Mouse (Mus musculus) midbrain, embryonic 12.5 days (tissue): ENCODE results near the gene Zfp365. TPM values are rescaled to one million over a fixed set of nuclear protein-coding genes. Genes with fewer than 3 reads are reported as not detected.

Source experiments
- ATAC-seq: fragments of 200-750 bp; cut with Nextera tagmentation; 2 replicates; pipeline ENCODE4 v1.8.0; 2017; ENCODE audit warnings: low read depth, moderate TSS enrichment, moderate library complexity; ENCODE audit not compliant: low FRiP score
- H3K27ac ChIP-seq: fragments of 300-500 bp; sonication (generic); replicated peaks from 2 replicates; pipeline ENCODE4 v1.5.1; 2016; ENCODE audit warnings: mild to moderate bottlenecking
- H3K27me3 ChIP-seq: fragments of 300-500 bp; sonication (generic); 2 replicates; pipeline ENCODE4 v1.6.1; 2016; ENCODE audit warnings: mild to moderate bottlenecking
- H3K36me3 ChIP-seq: fragments of 300-500 bp; sonication (generic); 2 replicates; pipeline ENCODE4 v1.6.1; 2016
- H3K4me1 ChIP-seq: fragments of 300-500 bp; sonication (generic); 2 replicates; pipeline ENCODE4 v1.6.1; 2016
- H3K4me2 ChIP-seq: fragments of 300-500 bp; sonication (generic); replicated peaks from 2 replicates; pipeline ENCODE4 v1.6.1; 2016; ENCODE audit warnings: mild to moderate bottlenecking, moderate library complexity
- H3K4me3 ChIP-seq: fragments of 300-500 bp; sonication (generic); 2 replicates; pipeline ENCODE4 v1.5.1; 2016; ENCODE audit warnings: mild to moderate bottlenecking
- H3K9ac ChIP-seq: fragments of 300-500 bp; sonication (generic); replicated peaks from 2 replicates; pipeline ENCODE4 v1.6.1; 2016; ENCODE audit warnings: mild to moderate bottlenecking, moderate library complexity
- H3K9me3 ChIP-seq: fragments of 300-500 bp; sonication (generic); 2 replicates; pipeline ENCODE4 v1.6.1; 2016; ENCODE audit warnings: mild to moderate bottlenecking
- WGBS: fragments of 180-500 bp; shearing (Covaris S2); methylation state at CpG from one replicate; pipeline ENCODE4 v1.1.7; 2016; 5-methylcytosine and 5-hydroxymethylcytosine counted together
- polyA plus RNA-seq: library from polyadenylated mRNA; unstranded; fragments of >200 nt; fragmentation: Nextera tagmentation; extraction: Ambion mirVana; gene quantifications from 2 replicates; pipeline ENCODE4 v1.2.1, GENCODE M21; 2016

Gene Zfp365
- polyA plus RNA-seq, 1 experiment from 2014 or later, result 3.0 TPM

DNA sequence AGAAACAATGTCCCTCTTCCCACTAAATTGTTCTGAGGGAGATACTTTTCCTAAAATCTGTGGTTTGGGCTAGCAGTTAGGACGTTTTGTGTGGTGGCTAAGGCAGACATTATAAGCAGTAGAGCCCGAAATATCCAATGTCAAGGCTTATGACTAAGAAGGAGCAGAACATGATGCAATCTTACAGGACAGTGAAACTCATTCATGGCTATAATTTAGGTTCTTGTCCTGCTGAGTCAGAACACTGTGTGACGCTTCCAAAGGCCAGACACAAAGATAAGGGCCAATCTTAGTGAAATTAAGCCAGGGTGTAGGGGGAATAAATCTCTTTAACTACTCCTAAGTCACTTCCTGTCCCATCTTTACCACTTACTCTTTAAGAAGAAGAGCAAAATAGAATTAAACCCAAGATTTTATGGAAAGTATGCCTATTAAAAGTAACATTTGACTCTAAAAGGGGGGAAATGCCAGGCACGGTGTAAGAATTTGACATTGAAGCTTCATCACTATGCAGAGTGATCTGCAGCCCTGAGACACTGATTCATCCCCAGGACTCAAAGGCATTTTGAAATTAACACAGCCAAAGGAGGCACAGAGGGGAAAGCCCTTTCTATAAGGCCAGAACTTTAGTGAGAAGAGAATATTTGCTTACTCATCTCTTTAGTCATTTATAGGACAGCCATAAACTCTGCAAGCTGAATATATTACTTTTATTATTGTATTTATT, 13.3 kb downstream of the Zfp365 start:
- Histone ChIP-seq H3K4me2 (no peak overlapping the region), H3K27me3 (peaks cover 88% of the 10 kb centered on the region), H3K9me3 (no peaks in the 10 kb centered on the region), H3K4me3 (no peak overlapping the region), H3K36me3 (no peaks in the 10 kb centered on the region), H3K27ac (no peak overlapping the region), H3K9ac (no peak overlapping the region), H3K4me1 (0 out of 2 replicates have a peak, but pooled peaks cover 4% of the 10 kb centered on the region)
- ATAC-seq, result no peak
- WGBS, result 67% methylated on average over 4 of the region's 4 CpGs

DNA sequence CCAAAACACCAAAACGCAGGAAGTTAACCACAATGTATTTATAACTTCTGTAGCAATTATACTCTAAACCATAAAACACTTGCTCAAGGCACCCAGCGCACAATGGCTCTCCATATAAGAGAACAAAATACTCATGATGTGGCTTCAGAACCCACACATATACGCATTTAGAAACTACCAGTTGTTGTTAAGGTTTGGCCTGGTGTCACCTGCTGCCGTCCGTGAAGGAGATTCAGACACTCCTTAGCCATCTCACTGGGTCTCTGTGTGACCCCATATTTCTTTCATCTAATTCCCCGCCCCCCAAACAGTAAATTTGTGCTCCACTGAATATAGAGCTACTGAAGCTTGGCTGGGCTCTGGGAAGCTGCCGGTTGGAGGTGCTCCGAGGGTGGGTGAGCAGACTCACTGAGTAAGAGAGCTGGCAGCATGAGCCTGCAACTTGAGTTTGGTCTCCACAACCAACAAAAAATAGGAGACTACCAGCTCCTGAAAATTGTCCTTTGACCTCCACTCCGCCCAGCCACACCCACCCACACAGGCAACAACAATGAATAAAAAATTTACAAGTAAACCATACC, 14.0 kb downstream of the Zfp365 start:
- H3K4me3 ChIP-seq, result no peak overlapping the region
- ATAC-seq, result no peak
- H3K4me2 ChIP-seq, result no peak overlapping the region
- no peak overlapping the region for H3K9ac ChIP-seq
- 87% methylated on average over 9 of the region's 9 CpGs for WGBS
- 0 out of 2 replicates have a peak, but pooled peaks cover 7% of the 10 kb centered on the region for H3K4me1 ChIP-seq
- H3K27ac ChIP-seq, result no peak overlapping the region
- no peaks in the 10 kb centered on the region for H3K9me3 ChIP-seq
- H3K27me3 ChIP-seq, result peaks cover 86% of the 10 kb centered on the region
- H3K36me3 ChIP-seq, result no peaks in the 10 kb centered on the region

DNA sequence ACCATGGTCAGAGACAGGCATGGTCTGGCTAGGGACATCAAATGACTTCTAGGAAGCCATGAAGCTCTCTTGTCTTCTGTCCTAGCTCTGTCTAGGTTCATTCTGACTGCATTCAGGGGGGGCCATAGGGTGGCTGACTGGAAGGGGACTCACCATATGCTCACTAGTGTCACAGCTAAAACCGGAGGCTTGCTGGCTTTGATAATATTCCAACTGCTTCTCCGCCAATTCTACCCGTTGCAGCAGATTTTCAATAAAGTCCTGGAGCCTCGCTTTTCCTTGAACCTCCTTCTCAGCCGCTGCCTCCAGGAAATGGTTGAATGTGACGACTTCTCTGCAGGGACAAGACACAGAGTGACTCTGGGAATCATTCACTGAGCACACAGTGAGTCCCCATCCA, 15.2 kb downstream of the Zfp365 start:
- ATAC-seq, result no peak
- Histone ChIP-seq H3K36me3 (no peaks in the 10 kb centered on the region), H3K9me3 (no peaks in the 10 kb centered on the region), H3K4me3 (no peak overlapping the region), H3K4me1 (0 out of 2 replicates have a peak, but pooled peaks cover 7% of the 10 kb centered on the region), H3K27me3 (peaks cover 86% of the 10 kb centered on the region), H3K9ac (no peak overlapping the region), H3K27ac (no peak overlapping the region), H3K4me2 (no peak overlapping the region)
- 89% methylated on average over 6 of the region's 6 CpGs for WGBS

DNA sequence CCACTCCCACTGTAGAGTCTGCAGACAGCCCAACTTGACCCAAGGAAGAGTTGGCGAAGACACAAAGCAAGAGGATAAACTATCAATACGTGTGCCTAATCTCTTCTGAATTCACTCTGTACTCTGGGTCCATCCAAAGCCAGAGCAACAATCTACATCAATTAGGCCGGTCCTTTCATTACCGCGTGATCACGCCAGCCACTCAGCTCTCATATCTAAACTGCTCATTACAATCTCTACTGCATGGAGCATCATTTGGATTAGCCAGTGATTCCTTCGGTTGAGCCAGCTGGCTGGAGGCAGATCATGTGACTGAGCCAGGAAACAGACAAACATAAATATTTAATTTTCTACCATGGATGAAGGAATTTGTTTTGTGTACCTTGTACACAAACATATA, 17.8 kb downstream of the Zfp365 start:
- H3K9ac ChIP-seq, result no peak overlapping the region
- H3K4me2 ChIP-seq, result no peak overlapping the region
- H3K4me3 ChIP-seq, result no peak overlapping the region
- no peaks in the 10 kb centered on the region for H3K9me3 ChIP-seq
- H3K27me3 ChIP-seq, result peaks cover 86% of the 10 kb centered on the region
- no peaks in the 10 kb centered on the region for H3K36me3 ChIP-seq
- no peak for ATAC-seq
- H3K27ac ChIP-seq, result no peak overlapping the region
- H3K4me1 ChIP-seq, result 0 out of 2 replicates have a peak, but pooled peaks cover 4% of the 10 kb centered on the region
- 79% methylated on average over 7 of the region's 7 CpGs for WGBS

DNA sequence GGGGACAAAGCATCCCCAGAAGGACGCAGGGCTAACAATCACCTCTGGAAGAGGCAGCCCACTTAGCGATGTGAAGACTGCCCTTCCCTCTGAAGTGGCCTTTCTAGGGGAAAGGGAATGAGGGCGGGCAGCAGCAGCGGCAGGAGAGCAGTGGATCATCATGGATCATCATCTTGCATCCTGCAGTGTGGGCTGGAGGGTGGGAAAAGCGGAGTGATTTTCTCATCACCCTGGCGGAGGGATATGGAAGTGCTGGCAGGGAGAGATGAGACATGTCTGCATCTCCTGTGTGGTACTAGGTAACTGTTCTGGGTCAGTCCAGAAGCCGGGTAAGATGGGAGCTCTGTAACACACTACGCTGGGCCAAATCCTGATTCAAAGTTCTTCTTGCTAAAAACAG, 18.4 kb downstream of the Zfp365 start:
- Histone ChIP-seq H3K4me2 (no peak overlapping the region), H3K9ac (no peak overlapping the region), H3K4me3 (no peak overlapping the region), H3K27me3 (peaks cover 80% of the 10 kb centered on the region), H3K4me1 (0 out of 2 replicates have a peak, but pooled peaks cover 4% of the 10 kb centered on the region), H3K36me3 (no peaks in the 10 kb centered on the region), H3K9me3 (no peaks in the 10 kb centered on the region), H3K27ac (no peak overlapping the region)
- WGBS, result 73% methylated on average over 8 of the region's 8 CpGs
- ATAC-seq, result no peak

DNA sequence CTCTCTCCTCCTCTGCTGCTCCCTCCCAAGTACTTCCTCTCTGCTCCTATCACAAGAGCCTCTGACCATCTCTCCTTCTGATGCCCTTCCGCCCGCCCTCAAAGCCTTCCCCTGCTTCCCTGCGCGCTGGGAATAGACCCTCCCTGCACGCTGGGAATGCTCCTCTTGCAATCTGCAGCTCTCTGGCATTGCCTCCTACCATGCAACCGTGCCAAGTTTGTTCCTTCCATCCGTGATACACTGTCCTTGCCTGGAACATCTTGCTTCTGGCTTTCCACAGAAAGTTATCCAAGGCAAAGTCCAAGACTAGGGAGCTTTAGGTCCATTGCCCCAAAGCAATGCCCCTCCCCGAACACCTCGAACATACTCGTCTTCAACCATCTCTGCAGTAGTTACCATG, 19.2 kb downstream of the Zfp365 start:
- no peak overlapping the region for H3K4me2 ChIP-seq
- no peak overlapping the region for H3K27ac ChIP-seq
- WGBS, result 90% methylated on average over 10 of the region's 10 CpGs
- H3K27me3 ChIP-seq, result peaks cover 80% of the 10 kb centered on the region
- H3K36me3 ChIP-seq, result no peaks in the 10 kb centered on the region
- H3K9ac ChIP-seq, result no peak overlapping the region
- H3K9me3 ChIP-seq, result no peaks in the 10 kb centered on the region
- ATAC-seq, result no peak
- no peak overlapping the region for H3K4me3 ChIP-seq
- 0 out of 2 replicates have a peak, but pooled peaks cover 4% of the 10 kb centered on the region for H3K4me1 ChIP-seq

DNA sequence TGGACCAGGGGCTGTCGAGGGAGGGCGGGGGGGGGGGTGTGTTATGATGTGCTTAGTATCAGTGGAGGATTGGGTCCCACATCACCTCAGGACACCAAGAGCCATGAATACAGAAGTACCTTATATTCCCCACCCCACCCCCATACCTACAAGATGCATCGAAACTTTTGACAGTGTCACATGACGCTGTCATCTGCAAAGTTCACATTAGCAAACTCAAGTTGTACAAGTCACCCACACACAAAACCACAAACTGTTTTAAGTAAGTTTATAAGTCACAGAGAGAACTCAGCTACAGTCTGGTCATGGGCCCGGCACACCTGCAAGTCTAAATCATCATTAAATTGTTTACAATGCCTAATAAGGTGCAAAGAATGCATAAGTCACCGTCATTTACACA, 21.3 kb downstream of the Zfp365 start:
- Histone ChIP-seq H3K4me2 (no peak overlapping the region), H3K4me3 (no peak overlapping the region), H3K36me3 (no peaks in the 10 kb centered on the region), H3K9ac (no peak overlapping the region), H3K27me3 (peaks cover 65% of the 10 kb centered on the region), H3K4me1 (0 out of 2 replicates have a peak, but pooled peaks cover 4% of the 10 kb centered on the region), H3K9me3 (no peaks in the 10 kb centered on the region), H3K27ac (no peak overlapping the region)
- WGBS, result 93% methylated on average over 6 of the region's 6 CpGs
- ATAC-seq, result no peak

DNA sequence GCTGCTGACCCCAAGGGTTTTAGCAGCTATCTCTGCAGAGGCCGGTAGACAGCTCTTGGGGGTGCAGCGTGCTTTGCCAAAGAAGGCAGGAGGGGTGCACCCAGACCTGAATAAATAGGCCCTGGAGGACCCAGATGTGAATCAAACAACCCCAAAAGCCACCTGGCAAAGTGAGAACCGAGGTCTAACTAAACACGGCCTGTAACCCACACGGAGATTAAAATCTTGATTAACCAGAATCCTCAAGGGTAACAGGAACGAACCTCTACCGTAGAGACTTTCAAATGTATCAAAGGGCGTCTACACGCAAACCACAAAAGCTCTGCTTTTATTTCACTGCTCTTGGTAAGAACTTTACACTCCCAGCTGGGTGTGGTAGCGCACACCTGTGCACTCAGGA, 24.5 kb downstream of the Zfp365 start:
- Histone ChIP-seq H3K4me3 (no peak overlapping the region), H3K27ac (no peak overlapping the region), H3K9ac (no peak overlapping the region), H3K4me1 (no peaks in the 10 kb centered on the region), H3K4me2 (no peak overlapping the region), H3K36me3 (no peaks in the 10 kb centered on the region), H3K9me3 (no peaks in the 10 kb centered on the region), H3K27me3 (peaks cover 40% of the 10 kb centered on the region)
- WGBS, result 91% methylated on average over 10 of the region's 10 CpGs
- no peak for ATAC-seq

DNA sequence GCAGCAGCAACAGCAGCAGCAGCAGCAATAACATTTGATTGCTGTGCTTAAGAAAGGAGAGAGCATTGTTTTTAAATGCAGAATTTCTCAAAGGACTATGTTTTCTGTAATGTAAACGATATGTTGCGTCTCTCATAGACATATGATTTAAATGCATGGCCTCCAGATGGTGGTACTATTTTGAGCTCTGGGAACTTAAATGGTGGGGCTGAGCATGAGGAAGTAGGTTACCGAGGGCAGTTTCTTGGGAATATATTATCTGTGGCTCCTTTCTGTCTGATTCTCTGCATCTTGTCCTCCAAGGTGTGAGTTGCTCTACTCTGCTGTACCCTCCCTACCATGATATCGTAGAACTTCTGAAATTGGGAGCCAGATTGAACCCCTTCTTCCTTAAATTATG, 31.8 kb downstream of the Zfp365 start:
- Histone ChIP-seq H3K27ac (no peak overlapping the region), H3K4me1 (no peaks in the 10 kb centered on the region), H3K4me2 (no peak overlapping the region), H3K9me3 (0 out of 2 replicates have a peak, but pooled peaks cover 4% of the 10 kb centered on the region), H3K9ac (no peak overlapping the region), H3K27me3 (peaks cover 3% of the 10 kb centered on the region; the same call in 1 of the 2 replicates), H3K36me3 (no peaks in the 10 kb centered on the region), H3K4me3 (no peak overlapping the region)
- WGBS, result 88% methylated on average over 4 of the region's 4 CpGs
- no peak for ATAC-seq

DNA sequence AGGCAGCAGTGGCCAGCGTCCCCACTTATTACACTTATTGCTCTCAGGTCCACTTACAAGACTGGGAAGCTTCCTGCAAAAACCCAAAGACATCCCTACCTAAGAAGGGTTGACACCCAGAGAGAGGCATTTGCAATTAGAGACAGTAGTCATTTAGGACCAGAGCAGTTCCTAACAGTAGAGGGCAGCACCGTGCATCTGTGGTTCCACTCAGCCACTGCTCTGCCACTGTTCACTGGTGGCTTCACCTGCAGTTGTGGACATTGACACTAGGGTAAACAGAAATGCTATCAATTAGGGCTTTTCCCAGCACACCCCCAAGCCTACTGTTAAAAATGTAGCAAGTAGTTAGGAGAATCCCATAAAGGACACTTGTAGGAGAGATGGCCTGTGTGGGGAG, 40.7 kb downstream of the Zfp365 start:
- H3K4me1 ChIP-seq, result no peaks in the 10 kb centered on the region
- no peaks in the 10 kb centered on the region for H3K36me3 ChIP-seq
- no peaks in the 10 kb centered on the region for H3K9me3 ChIP-seq
- H3K4me2 ChIP-seq, result no peak overlapping the region
- 0 out of 2 replicates have a peak, but pooled peaks cover 12% of the 10 kb centered on the region for H3K27me3 ChIP-seq
- H3K4me3 ChIP-seq, result no peak overlapping the region
- 7% methylated on average over 2 of the region's 2 CpGs for WGBS
- no peak overlapping the region for H3K9ac ChIP-seq
- no peak overlapping the region for H3K27ac ChIP-seq
- ATAC-seq, result peak; percentile 44; the same call in 1 of the 2 replicates

DNA sequence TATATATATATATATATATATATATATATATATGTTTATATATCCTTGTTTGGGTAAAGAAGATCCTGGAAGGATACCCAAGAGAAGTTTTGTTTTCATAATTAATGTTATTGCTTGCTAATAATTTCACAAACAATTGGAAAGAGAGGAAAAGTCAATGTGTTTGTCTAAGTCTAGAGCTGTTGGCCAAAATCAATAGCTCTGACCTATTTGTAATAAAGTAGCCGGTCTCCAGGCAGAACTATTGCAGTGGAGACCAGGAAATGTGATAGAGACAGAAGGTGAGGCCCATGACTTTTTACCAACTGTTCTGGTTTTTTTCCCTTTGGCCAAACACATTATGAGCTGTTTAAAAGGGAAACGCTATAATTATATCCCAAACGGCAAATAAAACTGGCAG, 44.2 kb downstream of the Zfp365 start:
- Histone ChIP-seq H3K27ac (no peak overlapping the region), H3K36me3 (no peaks in the 10 kb centered on the region), H3K27me3 (0 out of 2 replicates have a peak, but pooled peaks cover 9% of the 10 kb centered on the region), H3K4me3 (no peak overlapping the region), H3K4me2 (no peak overlapping the region), H3K9ac (no peak overlapping the region), H3K9me3 (no peaks in the 10 kb centered on the region), H3K4me1 (no peaks in the 10 kb centered on the region)
- ATAC-seq, result no peak
- 90% methylated on average over 3 of the region's 3 CpGs for WGBS

DNA sequence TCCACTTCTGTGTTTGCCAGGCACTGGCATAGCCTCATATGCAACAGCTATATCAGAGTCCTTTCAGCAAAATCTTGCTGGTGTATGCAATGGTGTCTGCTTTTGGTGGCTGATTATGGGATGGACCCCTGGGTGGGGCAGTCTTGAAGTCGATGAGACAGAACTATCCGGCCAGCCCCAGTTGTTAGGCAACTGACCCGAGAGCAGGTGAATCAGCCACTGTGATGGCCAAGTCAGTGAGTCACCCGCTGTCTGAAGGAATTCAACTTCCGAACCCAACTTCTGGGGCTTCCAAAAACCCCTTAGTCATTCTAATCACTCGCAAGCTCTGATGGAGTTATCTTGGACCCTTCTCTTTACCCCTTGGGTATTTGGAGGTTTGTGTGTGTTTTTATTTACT, 46.6 kb downstream of the Zfp365 start:
- Histone ChIP-seq H3K9ac (no peak overlapping the region), H3K9me3 (no peaks in the 10 kb centered on the region), H3K27ac (no peak overlapping the region), H3K4me3 (no peak overlapping the region), H3K4me1 (no peaks in the 10 kb centered on the region), H3K4me2 (no peak overlapping the region), H3K36me3 (no peaks in the 10 kb centered on the region), H3K27me3 (0 out of 2 replicates have a peak, but pooled peaks cover 5% of the 10 kb centered on the region)
- 94% methylated on average over 6 of the region's 6 CpGs for WGBS
- no peak for ATAC-seq
